Mouse (Mus musculus) embryonic facial prominence, embryonic 11.5 days (tissue): Measurements from ENCODE around the gene Ipo4. TPM values are rescaled to one million over a fixed set of nuclear protein-coding genes. Genes with fewer than 3 reads are reported as not detected.

Experiments used
- ATAC-seq: fragments of 200-750 bp; cut with Nextera tagmentation; replicated peaks from 2 replicates; pipeline ENCODE4 v1.8.0; 2017; ENCODE audit warnings: low read depth; ENCODE audit not compliant: insufficient number of reproducible peaks, low FRiP score, low TSS enrichment
- DNase-seq: peaks from one replicate; pipeline ENCODE4 v3.0.0-alpha.2; 2015; ENCODE audit warnings: low spot score
- H3K27ac ChIP-seq: fragments of 300-500 bp; sonication (generic); replicated peaks from 2 replicates; pipeline ENCODE4 v1.5.1; 2014; ENCODE audit warnings: mild to moderate bottlenecking, low read depth, low read length, control low read depth
- H3K27me3 ChIP-seq: fragments of 300-500 bp; sonication (generic); 2 replicates; pipeline ENCODE4 v1.6.1; 2014; ENCODE audit warnings: mild to moderate bottlenecking, low read length, moderate library complexity, mixed read lengths; ENCODE audit not compliant: control insufficient read depth, insufficient read depth
- H3K36me3 ChIP-seq: fragments of 300-500 bp; sonication (generic); replicated peaks from 2 replicates; pipeline ENCODE4 v1.6.1; 2014; ENCODE audit warnings: low read depth, mild to moderate bottlenecking, low read length, moderate library complexity, mixed read lengths; ENCODE audit not compliant: control insufficient read depth, insufficient read depth
- H3K4me1 ChIP-seq: fragments of 300-500 bp; sonication (generic); 2 replicates; pipeline ENCODE4 v1.6.1; 2014; ENCODE audit warnings: low read length, mixed read lengths; ENCODE audit not compliant: control insufficient read depth, insufficient read depth
- H3K4me2 ChIP-seq: fragments of 300-500 bp; sonication (generic); 2 replicates; pipeline ENCODE4 v1.6.1; 2014; ENCODE audit warnings: low read depth, mild to moderate bottlenecking, control low read depth, low read length, moderate library complexity
- H3K4me3 ChIP-seq: fragments of 300-500 bp; sonication (generic); 2 replicates; pipeline ENCODE4 v1.5.1; 2014; ENCODE audit warnings: low read depth, low read length, control low read depth
- H3K9ac ChIP-seq: fragments of 300-500 bp; sonication (generic); replicated peaks from 2 replicates; pipeline ENCODE4 v1.6.1; 2014; ENCODE audit warnings: mild to moderate bottlenecking, control low read depth, low read length
- H3K9me3 ChIP-seq: fragments of 300-500 bp; sonication (generic); replicated peaks from 2 replicates; pipeline ENCODE4 v1.6.1; 2016; ENCODE audit warnings: mild to moderate bottlenecking, low read length, inconsistent platforms, mixed read lengths; ENCODE audit not compliant: control insufficient read depth
- WGBS: fragments of 180-500 bp; shearing (Covaris S2); extraction: QIAGEN DNeasy Blood & Tissue Kit; methylation state at CpG from one replicate; pipeline ENCODE4 v1.1.7; 2014; 5-methylcytosine and 5-hydroxymethylcytosine counted together
- polyA plus RNA-seq: library from polyadenylated mRNA; unstranded; fragments of >200 nt; fragmentation: Nextera tagmentation; extraction: Ambion mirVana; gene quantifications from 2 replicates; pipeline ENCODE4 v1.2.1, GENCODE M21; 2014

The Ipo4 gene
- polyA plus RNA-seq, 1 experiment from 2014 or later: 85.0 TPM

DNA sequence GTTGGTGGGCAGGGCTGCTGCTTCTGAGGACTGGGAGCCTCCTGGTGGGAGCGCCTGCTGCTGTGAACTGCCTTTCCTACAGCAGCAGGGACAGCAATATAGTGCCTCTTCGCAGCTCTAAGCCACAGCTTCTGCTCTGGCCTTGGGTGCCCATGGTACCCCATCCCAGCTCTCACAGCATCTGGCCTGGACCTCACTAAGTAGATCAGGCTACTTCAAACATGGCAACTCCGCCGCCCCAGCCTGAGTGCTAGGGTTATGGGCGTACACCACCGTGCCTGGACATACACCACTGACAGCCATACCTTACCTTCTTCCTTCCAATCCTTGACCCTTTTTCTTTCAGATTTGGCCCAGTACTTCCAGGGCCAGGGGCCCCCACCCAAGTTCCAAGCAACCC, 27.4 kb downstream of the Ipo4 start:
- H3K36me3 ChIP-seq: peaks cover 3% of the 10 kb centered on the region
- H3K9ac ChIP-seq: no peak overlapping the region
- H3K9me3 ChIP-seq: no peaks in the 10 kb centered on the region
- H3K27me3 ChIP-seq: no peaks in the 10 kb centered on the region
- WGBS: 90% methylated on average over 6 of the region's 6 CpGs
- H3K27ac ChIP-seq: no peak overlapping the region
- no peaks in the 10 kb centered on the region; the same call in 1 of the 2 replicates for H3K4me1 ChIP-seq
- DNase-seq (no peak), ATAC-seq (no peak)
- no peak overlapping the region for H3K4me2 ChIP-seq
- no peak overlapping the region for H3K4me3 ChIP-seq

DNA sequence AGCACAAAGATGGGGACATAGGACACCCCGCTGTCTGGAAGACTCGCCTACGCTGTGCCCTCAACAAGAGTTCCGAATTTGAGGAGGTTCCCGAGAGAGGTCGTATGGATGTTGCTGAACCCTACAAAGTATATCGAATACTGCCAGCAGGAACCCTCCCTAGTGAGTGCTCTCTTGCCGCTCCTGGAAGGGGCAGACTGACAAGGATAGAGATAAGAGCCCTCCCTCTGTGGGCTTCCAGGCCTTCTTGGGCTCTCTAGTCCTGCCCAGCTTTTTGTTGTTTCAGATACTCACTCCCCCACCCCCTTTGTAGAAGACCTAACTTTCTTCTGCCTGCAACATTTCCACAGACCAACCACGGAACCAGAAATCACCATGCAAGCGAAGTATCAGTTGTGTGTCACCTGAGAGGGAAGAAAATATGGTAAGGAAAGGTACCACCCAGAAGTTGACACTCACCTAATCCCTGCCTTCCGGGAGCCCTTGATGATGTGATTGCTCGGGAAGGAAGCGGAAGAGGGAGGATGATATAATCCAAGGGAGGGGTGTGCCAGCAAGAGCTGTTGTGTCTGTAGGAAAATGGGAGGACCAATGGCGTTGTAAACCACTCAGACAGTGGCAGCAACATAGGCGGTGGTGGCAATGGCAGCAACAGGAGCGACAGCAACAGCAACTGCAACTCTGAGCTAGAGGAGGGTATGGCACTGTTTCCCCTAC, 29.9 kb downstream of the Ipo4 start:
- no peak overlapping the region for H3K27ac ChIP-seq
- 92% methylated on average over 16 of the region's 16 CpGs for WGBS
- ATAC-seq: no peak
- no peak overlapping the region for H3K4me3 ChIP-seq
- H3K36me3 ChIP-seq: peaks cover 6% of the 10 kb centered on the region
- no peak for DNase-seq
- no peak overlapping the region for H3K9ac ChIP-seq
- no peaks in the 10 kb centered on the region; the same call in 1 of the 2 replicates for H3K4me1 ChIP-seq
- no peak overlapping the region for H3K4me2 ChIP-seq
- no peaks in the 10 kb centered on the region for H3K27me3 ChIP-seq
- H3K9me3 ChIP-seq: no peaks in the 10 kb centered on the region

DNA sequence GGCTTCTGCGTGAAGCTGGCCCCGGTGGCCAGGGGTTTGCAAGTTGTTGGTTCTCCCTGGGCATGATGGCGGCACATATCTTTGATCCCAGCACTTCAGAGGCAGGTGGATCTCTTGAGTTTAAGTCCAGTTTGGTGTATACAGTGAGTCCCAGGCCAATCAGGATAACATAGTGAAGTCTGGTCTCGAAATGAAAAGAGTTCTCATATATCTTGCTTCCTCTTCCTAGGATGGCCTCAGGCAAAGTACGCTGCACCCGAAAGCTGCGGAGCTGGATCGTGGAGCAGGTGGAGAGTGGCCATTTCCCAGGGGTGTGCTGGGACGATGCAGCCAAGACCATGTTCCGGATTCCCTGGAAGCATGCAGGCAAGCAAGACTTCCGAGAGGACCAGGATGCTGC, 30.9 kb downstream of the Ipo4 start:
- WGBS: 92% methylated on average over 11 of the region's 11 CpGs
- H3K9me3 ChIP-seq: no peaks in the 10 kb centered on the region
- ATAC-seq: no peak
- H3K27ac ChIP-seq: no peak overlapping the region
- H3K4me3 ChIP-seq: no peak overlapping the region
- H3K27me3 ChIP-seq: no peaks in the 10 kb centered on the region
- no peak for DNase-seq
- H3K9ac ChIP-seq: no peak overlapping the region
- H3K4me2 ChIP-seq: no peak overlapping the region
- H3K4me1 ChIP-seq: no peaks in the 10 kb centered on the region; the same call in 1 of the 2 replicates
- H3K36me3 ChIP-seq: peaks cover 6% of the 10 kb centered on the region

DNA sequence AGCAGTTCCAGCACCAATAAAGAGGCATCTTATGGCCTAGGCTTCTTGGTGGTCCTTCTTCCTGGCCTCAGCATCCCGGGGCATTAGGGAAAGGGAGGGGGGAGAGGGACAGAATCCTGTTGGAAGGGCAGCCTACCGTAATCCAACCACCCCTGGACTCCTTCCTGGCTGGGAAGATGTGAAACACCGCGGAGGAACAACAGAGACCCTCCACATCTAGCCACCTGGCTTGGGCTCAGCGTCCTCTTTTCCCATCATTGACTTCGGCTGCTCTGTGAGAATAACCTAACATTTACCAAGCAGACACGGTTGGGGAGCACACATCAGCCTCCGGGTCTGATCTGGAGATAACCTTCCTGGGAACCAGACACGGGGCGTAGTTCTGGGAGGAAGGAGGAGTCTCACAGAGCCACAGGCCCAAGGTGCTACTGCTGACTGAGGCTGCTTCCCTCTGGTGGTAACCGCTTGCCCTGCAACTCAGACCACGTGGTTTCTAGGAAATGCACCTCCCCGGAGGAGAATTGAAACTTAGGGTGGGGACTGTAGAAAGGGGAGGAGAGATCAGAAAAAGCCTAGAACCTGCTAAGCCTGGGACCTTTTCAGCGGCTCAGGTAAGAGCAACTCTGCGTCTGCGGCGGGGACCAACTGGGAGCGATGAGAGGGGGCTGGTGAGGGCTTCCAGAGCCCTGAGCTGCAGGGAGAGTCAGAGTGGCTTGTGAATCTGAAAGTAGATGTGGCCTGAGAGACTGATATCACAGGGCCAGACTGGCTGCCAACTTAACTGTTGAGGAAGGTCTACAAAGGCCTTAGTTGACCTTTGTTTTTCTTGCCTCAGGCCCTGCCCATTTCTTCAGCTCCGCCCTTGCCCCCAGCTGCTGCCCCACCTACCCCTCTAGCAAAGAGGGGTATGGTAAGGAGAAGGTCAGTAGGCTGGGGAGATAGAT, 31.9 kb downstream of the Ipo4 start:
- peak overlapping the region; percentile 22 for H3K27ac ChIP-seq
- ATAC-seq (peak; percentile 80), DNase-seq (peak; percentile 91)
- H3K9me3 ChIP-seq: no peaks in the 10 kb centered on the region
- peak overlapping the region; percentile 24 for H3K4me2 ChIP-seq
- H3K4me1 ChIP-seq: no peaks in the 10 kb centered on the region; the same call in 1 of the 2 replicates
- H3K9ac ChIP-seq: peak overlapping the region; percentile 50
- peak overlapping the region; percentile 18; the same call in 1 of the 2 replicates for H3K4me3 ChIP-seq
- H3K27me3 ChIP-seq: no peaks in the 10 kb centered on the region
- peaks cover 10% of the 10 kb centered on the region for H3K36me3 ChIP-seq
- WGBS: 20% methylated on average over 19 of the region's 19 CpGs

DNA sequence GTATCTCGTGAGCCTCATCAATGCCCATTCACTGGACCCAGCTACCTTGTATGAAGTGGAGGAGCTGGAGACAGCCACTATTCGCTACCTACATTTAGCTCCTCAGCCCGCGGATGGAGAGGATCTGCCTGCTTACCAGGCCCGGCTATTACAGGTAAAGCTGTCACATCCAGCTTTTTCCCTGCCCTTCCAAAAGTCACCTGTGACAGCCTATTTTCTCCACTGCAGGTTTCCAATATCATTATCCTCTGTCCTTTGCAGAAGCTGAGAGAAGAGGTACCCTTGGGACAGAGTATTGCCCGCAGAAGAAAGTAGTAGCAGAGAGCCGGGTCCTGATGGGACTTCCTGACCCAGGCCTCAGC, 32.5 kb downstream of the Ipo4 start, which contains the start of gene Irf9:
Irf9 (plus strand) TSS at position 301 of the 362 bp plus-strand sequence.
- no peaks in the 10 kb centered on the region; the same call in 1 of the 2 replicates for H3K4me1 ChIP-seq
- peaks cover 11% of the 10 kb centered on the region for H3K36me3 ChIP-seq
- H3K4me2 ChIP-seq: peak within 1 kb of the TSS; percentile 24
- no peaks in the 10 kb centered on the region for H3K27me3 ChIP-seq
- peak within 1 kb of the TSS; percentile 22 for H3K27ac ChIP-seq
- peak within 1 kb of the TSS; percentile 18; the same call in 1 of the 2 replicates for H3K4me3 ChIP-seq
- 87% methylated on average over 7 of the region's 7 CpGs for WGBS
- ATAC-seq: no peak
- DNase-seq: no peak
- H3K9ac ChIP-seq: peak within 1 kb of the TSS; percentile 50
- no peaks in the 10 kb centered on the region for H3K9me3 ChIP-seq

DNA sequence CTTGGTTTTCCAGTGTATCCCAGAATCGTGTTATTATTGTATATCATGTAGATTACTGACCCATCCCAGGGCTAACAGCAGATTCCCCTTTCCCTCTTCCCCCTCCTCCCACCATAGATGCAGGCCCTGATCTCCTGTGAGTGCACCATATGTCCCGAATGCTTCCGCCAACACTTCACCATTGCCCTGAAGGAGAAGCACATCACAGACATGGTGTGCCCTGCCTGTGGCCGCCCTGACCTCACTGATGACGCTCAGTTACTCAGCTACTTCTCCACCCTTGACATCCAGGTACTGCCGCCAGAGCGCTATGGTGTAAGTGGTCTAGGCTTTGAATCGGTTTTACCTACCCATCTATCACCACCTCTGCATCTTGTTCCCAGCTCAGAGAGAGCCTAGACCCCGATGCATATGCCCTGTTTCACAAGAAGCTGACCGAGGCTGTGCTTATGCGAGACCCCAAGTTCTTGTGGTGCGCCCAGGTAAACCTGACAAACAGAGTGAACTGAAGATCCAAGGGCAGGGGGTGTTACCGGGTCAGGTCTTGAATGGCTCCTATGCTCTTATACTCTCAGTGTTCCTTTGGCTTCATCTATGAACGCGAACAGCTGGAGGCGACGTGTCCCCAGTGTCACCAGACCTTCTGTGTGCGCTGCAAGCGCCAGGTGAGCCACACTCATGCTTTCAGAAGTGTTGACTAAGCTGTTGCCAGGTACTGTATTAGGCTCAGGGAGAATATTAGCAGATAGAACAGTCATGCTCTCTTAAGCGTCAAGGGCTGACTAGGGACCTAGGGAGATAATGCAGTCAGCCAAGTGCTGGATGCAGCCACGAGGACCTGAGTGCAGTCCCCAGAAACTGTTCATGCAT, 37.0 kb downstream of the Ipo4 start:
- no peak overlapping the region; the same call in 1 of the 2 replicates for H3K4me2 ChIP-seq
- no peak overlapping the region for H3K4me3 ChIP-seq
- no peaks in the 10 kb centered on the region for H3K27me3 ChIP-seq
- no peak overlapping the region for H3K9ac ChIP-seq
- no peaks in the 10 kb centered on the region; the same call in 1 of the 2 replicates for H3K4me1 ChIP-seq
- no peak for ATAC-seq
- H3K36me3 ChIP-seq: peaks cover 15% of the 10 kb centered on the region
- H3K27ac ChIP-seq: no peak overlapping the region
- WGBS: 94% methylated on average over 21 of the region's 21 CpGs
- DNase-seq: no peak
- no peaks in the 10 kb centered on the region for H3K9me3 ChIP-seq

DNA sequence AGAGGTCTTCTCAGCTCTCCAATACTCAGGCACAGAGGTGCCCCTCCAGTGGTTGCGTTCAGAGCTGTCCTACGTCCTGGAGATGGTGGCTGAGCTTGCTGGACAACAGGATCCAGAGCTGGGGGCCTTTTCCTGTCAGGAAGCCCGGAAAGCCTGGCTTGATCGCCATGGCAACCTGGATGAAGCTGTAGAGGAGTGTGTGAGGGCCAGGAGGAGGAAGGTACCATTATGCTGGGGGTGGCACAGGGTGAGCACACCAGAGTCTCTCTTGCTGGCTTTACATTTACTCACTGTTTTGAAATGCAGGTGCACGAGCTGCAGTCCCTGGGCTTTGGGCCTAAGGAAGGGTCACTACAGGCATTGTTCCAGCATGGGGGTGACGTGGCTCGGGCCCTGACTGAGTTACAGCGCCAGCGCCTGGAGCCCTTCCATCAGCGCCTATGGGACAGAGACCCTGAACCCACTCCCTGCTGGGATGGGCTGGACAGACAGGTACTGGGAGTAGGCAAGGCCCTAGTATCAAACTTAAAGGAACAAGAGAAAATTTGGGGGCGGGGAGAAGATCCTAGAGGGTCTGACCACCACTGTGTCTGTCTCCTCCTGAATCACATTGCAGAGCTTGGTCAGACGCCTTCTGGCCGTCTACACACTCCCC, 39.6 kb downstream of the Ipo4 start:
- Histone ChIP-seq H3K4me1 (0 out of 2 replicates have a peak, but pooled peaks cover 2% of the 10 kb centered on the region), H3K9me3 (no peaks in the 10 kb centered on the region), H3K4me3 (no peak overlapping the region), H3K4me2 (no peak overlapping the region), H3K27me3 (no peaks in the 10 kb centered on the region), H3K27ac (no peak overlapping the region), H3K9ac (no peak overlapping the region), H3K36me3 (peaks cover 12% of the 10 kb centered on the region)
- no peak for DNase-seq
- ATAC-seq: no peak
- WGBS: 82% methylated on average over 13 of the region's 13 CpGs
